Mouse (Mus musculus) bone marrow macrophage, adult 2 months (primary cell): ENCODE measurements around the gene Zdhhc7.

Source experiments
- CTCF ChIP-seq: IDR thresholded peaks from 2 replicates; pipeline ENCODE4 v1.5.1; 2012; ENCODE audit warnings: low read depth, mild to moderate bottlenecking, low read length, moderate library complexity
- POLR2A ChIP-seq: IDR thresholded peaks from 2 replicates; pipeline ENCODE4 v1.6.1; 2012; ENCODE audit warnings: mild to moderate bottlenecking, low read depth, low read length, borderline replicate concordance

- TF ChIP-seq CTCF (no peak), POLR2A (no peak)
Observed at GRCm38 (mm10) chr8:120036111-120036510, 65.2 kb downstream of the Zdhhc7 start.
